Mouse (Mus musculus) liver, embryonic 14.5 days (tissue): ENCODE data around the gene Htr1f.
"Not testable (repeated sequence)": the region's sequence is repeated elsewhere in the genome, so short reads cannot be mapped to it uniquely, and the experiment has no call there.

Source experiments
- CTCF ChIP-seq: IDR thresholded peaks from 2 replicates; pipeline ENCODE4 v1.5.1; 2016; ENCODE audit warnings: antibody characterized with exemption, low read depth, control low read depth
- EP300 ChIP-seq: IDR thresholded peaks from 2 replicates; pipeline ENCODE4 v1.6.1; 2016; ENCODE audit warnings: antibody characterized with exemption, low read depth

DNA sequence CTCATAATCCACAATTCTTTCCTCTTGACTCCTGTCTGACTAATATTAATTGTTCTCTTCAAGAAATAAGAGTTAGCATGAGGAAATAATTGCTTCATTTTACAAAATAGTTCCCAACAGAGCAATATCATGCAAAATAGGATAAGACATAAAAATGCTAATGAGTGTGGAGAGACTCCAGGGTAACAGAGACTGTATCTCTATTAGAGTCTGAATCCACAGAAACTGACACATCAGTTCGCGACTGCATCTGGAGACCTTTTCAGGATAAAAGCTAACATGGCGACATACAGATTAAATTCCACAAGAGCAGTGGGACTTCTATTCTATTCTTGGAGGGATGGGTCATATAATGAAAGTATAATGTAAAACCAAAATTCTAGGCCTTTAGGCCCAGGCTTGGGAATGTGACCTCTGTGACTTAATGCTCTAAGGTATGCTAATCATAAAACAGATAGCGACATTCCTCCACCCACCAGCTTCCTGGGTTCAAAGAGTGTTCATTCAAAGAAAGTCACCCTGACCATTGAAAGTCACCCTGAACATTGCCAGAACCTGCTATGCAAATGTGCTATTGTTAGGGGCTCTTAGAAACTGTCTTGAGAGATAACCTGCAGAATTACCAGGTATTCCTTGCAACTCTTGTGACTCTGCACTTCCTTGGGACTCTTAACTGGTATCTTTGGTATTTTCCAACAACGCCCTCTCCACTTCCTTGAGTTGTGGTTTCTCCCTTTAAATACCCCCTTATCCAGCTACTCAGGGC, 67.8 kb downstream of the Htr1f start:
- not testable (repeated sequence) for TF ChIP-seq CTCF, EP300
